ENCODE assay signal across 8 mouse cellular contexts in genomic region chr3:95105121-95105520, GRCm38 (mm10). TPM values are rescaled to one million over a fixed set of nuclear protein-coding genes. Genes with fewer than 3 reads are reported as not detected.
A peak's percentile ranks its signal among the peaks of the same experiment; 100 is the strongest.
DNase-seq lines count a peak whose midpoint lies in the region; ATAC-seq and TF ChIP-seq lines count a peak whose summit lies in the region.

No protein-coding gene starts in this region.

- H3K27ac ChIP-seq in gastrocnemius, adult 2 months, result peak overlapping the region; percentile 97
- peak overlapping the region; percentile 90; the same call in 1 of the 2 replicates for H3K27ac ChIP-seq in forebrain, embryonic 10.5 days
- H3K27ac ChIP-seq in limb, embryonic 10.5 days, result peak overlapping the region; percentile 89; the same call in 1 of the 2 replicates
- H3K27ac ChIP-seq in stomach, embryonic 14.5 days (ENCODE audit: low read length), result no peak overlapping the region

- no peak for ATAC-seq in stomach, embryonic 14.5 days (ENCODE audit: insufficient number of reproducible peaks, insufficient read depth, low FRiP score, low read depth)

- 74% methylated on average over 4 of the region's 4 CpGs for WGBS in forebrain, embryonic 10.5 days
- 78% methylated on average over 4 of the region's 4 CpGs for WGBS in limb, embryonic 10.5 days
- WGBS in stomach, embryonic 14.5 days, result 40% methylated on average over 4 of the region's 4 CpGs

- H3K36me3 ChIP-seq in forebrain, embryonic 10.5 days (replicated peaks), result peaks cover 30% of the 10 kb centered on the region
- peaks cover 31% of the 10 kb centered on the region for H3K36me3 ChIP-seq in limb, embryonic 10.5 days
- 0 out of 2 replicates have a peak, but pooled peaks cover 2% of the 10 kb centered on the region for H3K36me3 ChIP-seq in stomach, embryonic 14.5 days (ENCODE audit: control insufficient read depth, insufficient read depth, low read length)

- H3K9me3 ChIP-seq in forebrain, embryonic 10.5 days, result no peaks in the 10 kb centered on the region
- no peaks in the 10 kb centered on the region for H3K9me3 ChIP-seq in limb, embryonic 10.5 days (replicated peaks)
- no peaks in the 10 kb centered on the region for H3K9me3 ChIP-seq in stomach, embryonic 14.5 days (ENCODE audit: control insufficient read depth, low read depth, low read length)

- no peak for TF ChIP-seq CTCF in gastrocnemius, adult 2 months (IDR thresholded peaks at IDR 0.05)

- 0 out of 2 replicates have a peak overlapping the region, but pooled peaks have one; percentile 89 for H3K9ac ChIP-seq in stomach, embryonic 14.5 days (replicated peaks; ENCODE audit: low read depth, low read length)

- DNase-seq in gastrocnemius, adult 2 months, result no peak
- no peak for DNase-seq in gastrocnemius, postnatal 25 days
- DNase-seq in 3T3-L1 (ENCODE audit: low read depth, low spot score), result peak; percentile 59
- no peak for DNase-seq in forebrain, embryonic 10.5 days (ENCODE audit: extremely low spot score, low spot score)
- DNase-seq in limb, embryonic 10.5 days (ENCODE audit: low spot score), result no peak
- no peak for DNase-seq in cerebellum, adult 11-12 months
- no peak for DNase-seq in ovary, postnatal 10 days (ENCODE audit: low spot score)

- peaks cover 25% of the 10 kb centered on the region for H3K4me1 ChIP-seq in forebrain, embryonic 10.5 days
- H3K4me1 ChIP-seq in limb, embryonic 10.5 days, result peaks cover 14% of the 10 kb centered on the region
- H3K4me1 ChIP-seq in stomach, embryonic 14.5 days (ENCODE audit: control insufficient read depth, insufficient read depth, low read length), result peaks cover 7% of the 10 kb centered on the region

- intact Hi-C loops in gastrocnemius, adult 2 months (cut with DNase I), result loop anchor here (5.0 kb wide), 2 partner anchors 33 to 53 kb away; no protein-coding TSS in a partner anchor

- H3K4me2 ChIP-seq in stomach, embryonic 14.5 days (replicated peaks; ENCODE audit: low read depth, low read length), result peak overlapping the region; percentile 82

- peak overlapping the region; percentile 99 for H3K4me3 ChIP-seq in gastrocnemius, adult 2 months
- H3K4me3 ChIP-seq in forebrain, embryonic 10.5 days, result peak overlapping the region; percentile 98
- H3K4me3 ChIP-seq in limb, embryonic 10.5 days, result peak overlapping the region; percentile 87
- H3K4me3 ChIP-seq in stomach, embryonic 14.5 days (ENCODE audit: low read depth, low read length), result peak overlapping the region; percentile 98

- no peaks in the 10 kb centered on the region for H3K27me3 ChIP-seq in forebrain, embryonic 10.5 days (ENCODE audit: poor library complexity, severe bottlenecking)
- H3K27me3 ChIP-seq in limb, embryonic 10.5 days (ENCODE audit: low read depth, poor library complexity, severe bottlenecking), result no peaks in the 10 kb centered on the region
- H3K27me3 ChIP-seq in stomach, embryonic 14.5 days (ENCODE audit: control insufficient read depth, insufficient read depth, low read length), result no peaks in the 10 kb centered on the region

RNA-seq across cellular contexts. Expression of gene Pip5k1a, which starts 1.6 kb away (rescaled TPM):
- 10 to 100 TPM; 23.1 to 26.5 TPM for total RNA-seq in gastrocnemius, adult 2 months (2021)
- 10 to 100 TPM; 16.3 to 19.4 TPM for total RNA-seq in gastrocnemius, postnatal 25 days (2021)
- polyA plus RNA-seq in forebrain, embryonic 10.5 days (2016; fragmentation: Nextera tagmentation; extraction: Ambion mirVana), result 19.0 and 19.5 TPM in 2 replicates
- polyA plus RNA-seq in limb, embryonic 10.5 days (2016; fragmentation: Nextera tagmentation; extraction: Ambion mirVana), result 18.6 and 21.7 TPM in 2 replicates
- polyA plus RNA-seq in stomach, embryonic 14.5 days (2014; fragmentation: Nextera tagmentation; extraction: Ambion mirVana), result 14.6 and 14.9 TPM in 2 replicates

RNA-seq across cellular contexts. Expression of gene Vps72, which starts 5.7 kb away (rescaled TPM):
- total RNA-seq in gastrocnemius, adult 2 months (2021), result 10 to 100 TPM; 48.9 to 73.2 TPM
- 10 to 100 TPM; 36.0 to 40.4 TPM for total RNA-seq in gastrocnemius, postnatal 25 days (2021)
- 275 and 276 TPM in 2 replicates for polyA plus RNA-seq in forebrain, embryonic 10.5 days (2016; fragmentation: Nextera tagmentation; extraction: Ambion mirVana)
- polyA plus RNA-seq in limb, embryonic 10.5 days (2016; fragmentation: Nextera tagmentation; extraction: Ambion mirVana), result 297 and 327 TPM in 2 replicates
- polyA plus RNA-seq in stomach, embryonic 14.5 days (2014; fragmentation: Nextera tagmentation; extraction: Ambion mirVana), result 139 and 156 TPM in 2 replicates

RNA-seq across cellular contexts. Expression of gene Tmod4, which starts 19.2 kb away (rescaled TPM):
- 100 to 1,000 TPM; 598 to 814 TPM for total RNA-seq in gastrocnemius, adult 2 months (2021)
- total RNA-seq in gastrocnemius, postnatal 25 days (2021), result 100 to 1,000 TPM; 481 to 623 TPM
- 0.77 and 1.00 TPM in 2 replicates for polyA plus RNA-seq in forebrain, embryonic 10.5 days (2016; fragmentation: Nextera tagmentation; extraction: Ambion mirVana)
- 1.2 and 1.4 TPM in 2 replicates for polyA plus RNA-seq in limb, embryonic 10.5 days (2016; fragmentation: Nextera tagmentation; extraction: Ambion mirVana)
- 0.83 and 1.8 TPM in 2 replicates for polyA plus RNA-seq in stomach, embryonic 14.5 days (2014; fragmentation: Nextera tagmentation; extraction: Ambion mirVana)

RNA-seq across cellular contexts. Expression of gene Scnm1, which starts 28.7 kb away (rescaled TPM):
- total RNA-seq in gastrocnemius, adult 2 months (2021), result 10 to 100 TPM; 33.2 to 40.7 TPM
- total RNA-seq in gastrocnemius, postnatal 25 days (2021), result 10 to 100 TPM; 26.6 to 34.1 TPM
- 75.8 and 80.7 TPM in 2 replicates for polyA plus RNA-seq in forebrain, embryonic 10.5 days (2016; fragmentation: Nextera tagmentation; extraction: Ambion mirVana)
- 74.1 and 79.7 TPM in 2 replicates for polyA plus RNA-seq in limb, embryonic 10.5 days (2016; fragmentation: Nextera tagmentation; extraction: Ambion mirVana)
- polyA plus RNA-seq in stomach, embryonic 14.5 days (2014; fragmentation: Nextera tagmentation; extraction: Ambion mirVana), result 67.7 and 73.7 TPM in 2 replicates

RNA-seq across cellular contexts. Expression of gene Lysmd1, which starts 28.8 kb away (rescaled TPM):
- total RNA-seq in gastrocnemius, adult 2 months (2021), result 1 to 10 TPM; 6.7 to 7.2 TPM
- 1 to 10 TPM; 6.4 to 7.0 TPM for total RNA-seq in gastrocnemius, postnatal 25 days (2021)
- 12.6 and 13.3 TPM in 2 replicates for polyA plus RNA-seq in forebrain, embryonic 10.5 days (2016; fragmentation: Nextera tagmentation; extraction: Ambion mirVana)
- 12.6 and 16.2 TPM in 2 replicates for polyA plus RNA-seq in limb, embryonic 10.5 days (2016; fragmentation: Nextera tagmentation; extraction: Ambion mirVana)
- polyA plus RNA-seq in stomach, embryonic 14.5 days (2014; fragmentation: Nextera tagmentation; extraction: Ambion mirVana), result 9.2 and 10.9 TPM in 2 replicates
